Mouse (Mus musculus): ENCODE measurements around the gene Pltp. TPM values are rescaled to one million over a fixed set of nuclear protein-coding genes. Genes with fewer than 3 reads are reported as not detected.
"Not testable (repeated sequence)": the region's sequence is repeated elsewhere in the genome, so short reads cannot be mapped to it uniquely, and the experiment has no call there.

Pltp gene
- polyA plus RNA-seq, 1 experiment from 2014 or later = 78.1 TPM

GRCm38 (mm10) chr2:164805332-164805718 lies 52.2 kb downstream of the Pltp start:
- peak overlapping the region; percentile 92 for H3K27ac ChIP-seq
- no peaks in the 10 kb centered on the region for H3K27me3 ChIP-seq (ENCODE audit: insufficient read depth, poor library complexity, severe bottlenecking)
- H3K36me3 ChIP-seq = peaks cover 40% of the 10 kb centered on the region
- peak overlapping the region; percentile 85 for H3K4me3 ChIP-seq
- no peaks in the 10 kb centered on the region for H3K9me3 ChIP-seq
- 2% methylated on average over 21 of the region's 21 CpGs for WGBS
- no peak for DNase-seq (ENCODE audit: low spot score)
- H3K4me1 ChIP-seq (replicated peaks) = peaks cover 27% of the 10 kb centered on the region

- DNase-seq (ENCODE audit: low spot score) = peak; percentile 97
- Histone ChIP-seq H3K9me3 (no peaks in the 10 kb centered on the region), H3K4me3 (peak within 1 kb of the TSS; percentile 85), H3K27me3 (ENCODE audit: insufficient read depth, poor library complexity, severe bottlenecking) (no peaks in the 10 kb centered on the region), H3K27ac (peak within 1 kb of the TSS; percentile 92), H3K36me3 (peaks cover 45% of the 10 kb centered on the region), H3K4me1 (replicated peaks) (peaks cover 27% of the 10 kb centered on the region)
- under 1% methylated on average over 47 of the region's 47 CpGs for WGBS
Measured at GRCm38 (mm10) chr2:164804533-164805331, 52.8 kb downstream of the Pltp start, which contains the start of the genes Acot8 and Zswim3. TSS of gene Acot8 (minus strand) at chr2:164804882. TSS of gene Zswim3 (plus strand) at chr2:164805098.

GRCm38 (mm10) chr2:164803921-164804313 lies 53.6 kb downstream of the Pltp start:
- no peak for DNase-seq (ENCODE audit: low spot score)
- H3K4me1 ChIP-seq (replicated peaks) = peaks cover 27% of the 10 kb centered on the region
- peak overlapping the region; percentile 85 for H3K4me3 ChIP-seq
- H3K36me3 ChIP-seq = peaks cover 45% of the 10 kb centered on the region
- WGBS = 72% methylated on average over 1 of the region's 1 CpGs
- no peaks in the 10 kb centered on the region for H3K27me3 ChIP-seq (ENCODE audit: insufficient read depth, poor library complexity, severe bottlenecking)
- peak overlapping the region; percentile 92 for H3K27ac ChIP-seq
- no peaks in the 10 kb centered on the region for H3K9me3 ChIP-seq

- DNase-seq (ENCODE audit: low spot score) = no peak
- WGBS = 95% methylated on average over 16 of the region's 16 CpGs
- peaks cover 45% of the 10 kb centered on the region for H3K36me3 ChIP-seq
- H3K27ac ChIP-seq = no peak overlapping the region
- no peaks in the 10 kb centered on the region for H3K9me3 ChIP-seq
- peaks cover 27% of the 10 kb centered on the region for H3K4me1 ChIP-seq (replicated peaks)
- H3K4me3 ChIP-seq = peak overlapping the region; percentile 85
- no peaks in the 10 kb centered on the region for H3K27me3 ChIP-seq (ENCODE audit: insufficient read depth, poor library complexity, severe bottlenecking)
Measured at GRCm38 (mm10) chr2:164803201-164803920, 54.1 kb downstream of the Pltp start.

- no peaks in the 10 kb centered on the region for H3K9me3 ChIP-seq
- H3K27me3 ChIP-seq (ENCODE audit: insufficient read depth, poor library complexity, severe bottlenecking) = no peaks in the 10 kb centered on the region
- H3K36me3 ChIP-seq = peaks cover 73% of the 10 kb centered on the region
- H3K4me3 ChIP-seq = no peak overlapping the region
- H3K27ac ChIP-seq = no peak overlapping the region
- 91% methylated on average over 13 of the region's 13 CpGs for WGBS
- DNase-seq (ENCODE audit: low spot score) = no peak
- H3K4me1 ChIP-seq (replicated peaks) = peaks cover 18% of the 10 kb centered on the region
Measured at GRCm38 (mm10) chr2:164800252-164801004, 57.1 kb downstream of the Pltp start.

- H3K4me1 ChIP-seq (replicated peaks); H3K4me3 ChIP-seq; H3K27me3 ChIP-seq (ENCODE audit: insufficient read depth, poor library complexity, severe bottlenecking); DNase-seq (ENCODE audit: low spot score); H3K9me3 ChIP-seq; H3K27ac ChIP-seq: not testable (repeated sequence)
- H3K36me3 ChIP-seq = peaks cover 89% of the 10 kb centered on the region
- WGBS = 84% methylated on average over 6 of the region's 6 CpGs
Measured at GRCm38 (mm10) chr2:164798554-164798953, 59.0 kb downstream of the Pltp start.

GRCm38 (mm10) chr2:164795868-164796267 lies 61.6 kb downstream of the Pltp start:
- DNase-seq (ENCODE audit: low spot score) = no peak
- H3K27me3 ChIP-seq (ENCODE audit: insufficient read depth, poor library complexity, severe bottlenecking) = no peaks in the 10 kb centered on the region
- 90% methylated on average over 4 of the region's 4 CpGs for WGBS
- no peak overlapping the region for H3K4me3 ChIP-seq
- no peak overlapping the region for H3K27ac ChIP-seq
- H3K4me1 ChIP-seq (replicated peaks) = no peaks in the 10 kb centered on the region
- peaks cover 95% of the 10 kb centered on the region for H3K36me3 ChIP-seq
- H3K9me3 ChIP-seq = no peaks in the 10 kb centered on the region

GRCm38 (mm10) chr2:164794293-164794692 lies 63.2 kb downstream of the Pltp start:
- Histone ChIP-seq H3K27ac (no peak overlapping the region), H3K4me3 (no peak overlapping the region), H3K4me1 (replicated peaks) (no peaks in the 10 kb centered on the region), H3K27me3 (ENCODE audit: insufficient read depth, poor library complexity, severe bottlenecking) (no peaks in the 10 kb centered on the region), H3K36me3 (peaks cover 93% of the 10 kb centered on the region), H3K9me3 (no peaks in the 10 kb centered on the region)
- DNase-seq (ENCODE audit: low spot score) = peak; percentile 80
- 43% methylated on average over 5 of the region's 5 CpGs for WGBS

- WGBS = 87% methylated on average over 2 of the region's 2 CpGs
- DNase-seq (ENCODE audit: low spot score) = no peak
Measured at GRCm38 (mm10) chr2:164793772-164794171, 63.7 kb downstream of the Pltp start.

GRCm38 (mm10) chr2:164793236-164793635 lies 64.3 kb downstream of the Pltp start:
- DNase-seq (ENCODE audit: low spot score) = peak; percentile 63
- Histone ChIP-seq H3K4me1 (replicated peaks) (peaks cover 8% of the 10 kb centered on the region), H3K9me3 (no peaks in the 10 kb centered on the region), H3K36me3 (peaks cover 91% of the 10 kb centered on the region), H3K27me3 (ENCODE audit: insufficient read depth, poor library complexity, severe bottlenecking) (no peaks in the 10 kb centered on the region), H3K4me3 (no peak overlapping the region), H3K27ac (no peak overlapping the region)
- 87% methylated on average over 3 of the region's 3 CpGs for WGBS

More at GRCm38 (mm10) chr2:164793772-164794171, 63.7 kb downstream of the Pltp start:
- Histone ChIP-seq H3K27me3 (ENCODE audit: insufficient read depth, poor library complexity, severe bottlenecking) (no peaks in the 10 kb centered on the region), H3K27ac (no peak overlapping the region), H3K4me3 (no peak overlapping the region; the same call in 1 of the 2 replicates), H3K9me3 (no peaks in the 10 kb centered on the region), H3K4me1 (replicated peaks) (peaks cover 3% of the 10 kb centered on the region; the same call in 1 of the 2 replicates), H3K36me3 (peaks cover 91% of the 10 kb centered on the region)

GRCm38 (mm10) chr2:164792400-164793190 lies 64.9 kb downstream of the Pltp start:
- Histone ChIP-seq H3K4me1 (replicated peaks) (peaks cover 10% of the 10 kb centered on the region), H3K4me3 (no peak overlapping the region), H3K27me3 (ENCODE audit: insufficient read depth, poor library complexity, severe bottlenecking) (no peaks in the 10 kb centered on the region), H3K27ac (no peak overlapping the region), H3K36me3 (peaks cover 84% of the 10 kb centered on the region), H3K9me3 (no peaks in the 10 kb centered on the region)
- WGBS = 93% methylated on average over 12 of the region's 12 CpGs
- no peak for DNase-seq (ENCODE audit: low spot score)

- WGBS = 92% methylated on average over 18 of the region's 18 CpGs
Measured at GRCm38 (mm10) chr2:164791841-164792261, 65.7 kb downstream of the Pltp start.

More at GRCm38 (mm10) chr2:164791841-164792261, 65.7 kb downstream of the Pltp start:
- Histone ChIP-seq H3K36me3 (peaks cover 79% of the 10 kb centered on the region), H3K27me3 (ENCODE audit: insufficient read depth, poor library complexity, severe bottlenecking) (peaks cover 4% of the 10 kb centered on the region; the same call in 1 of the 2 replicates), H3K4me1 (replicated peaks) (peaks cover 12% of the 10 kb centered on the region), H3K9me3 (no peaks in the 10 kb centered on the region), H3K27ac (no peak overlapping the region), H3K4me3 (no peak overlapping the region)
- no peak for DNase-seq (ENCODE audit: low spot score)
